Comparison of ENCODE assay signal across 8 mouse cellular contexts in the genomic region with DNA sequence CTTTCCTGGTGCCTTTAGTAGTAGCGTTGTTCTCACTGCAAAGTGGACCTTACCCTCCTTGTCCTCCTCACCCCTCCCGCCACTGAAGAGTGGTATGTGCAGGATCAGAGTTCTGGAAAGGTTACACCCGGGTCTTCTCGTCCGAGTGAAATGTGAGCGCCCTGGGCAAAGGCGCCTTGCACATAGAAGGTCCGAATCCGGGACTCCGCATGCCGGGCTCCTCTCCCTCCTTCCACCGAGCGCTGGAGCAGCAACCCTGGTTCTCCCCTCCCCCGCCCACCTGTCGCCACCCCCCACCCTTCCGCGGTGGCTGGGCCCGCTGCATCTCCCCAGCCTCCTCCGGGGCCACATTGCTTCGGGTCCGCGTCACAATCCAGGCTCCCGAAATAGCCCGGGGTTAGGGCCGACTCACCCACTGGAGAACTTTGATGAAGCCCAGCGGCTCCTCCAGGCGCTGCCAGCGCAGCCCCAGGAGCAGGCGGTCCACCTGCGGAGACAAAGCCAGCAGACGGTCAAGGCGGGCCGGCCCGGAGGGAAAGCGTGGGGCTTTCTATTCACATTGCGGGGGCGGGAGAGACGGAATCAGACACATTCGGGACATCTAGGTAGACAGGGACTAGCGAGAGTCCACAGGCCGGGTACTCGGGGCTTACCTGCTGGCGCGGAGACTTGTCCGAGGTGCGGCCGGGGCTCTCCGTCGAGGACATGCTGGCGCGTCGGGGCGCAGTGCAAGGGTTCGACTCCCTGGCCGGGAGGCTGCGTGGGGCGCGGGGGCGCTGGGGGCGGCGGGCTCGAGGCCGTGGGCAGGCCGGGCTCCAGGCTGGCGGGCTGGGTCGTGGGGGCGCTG. TPM values are rescaled to one million over a fixed set of nuclear protein-coding genes. Genes with fewer than 3 reads are reported as not detected.
DNase-seq lines count a peak whose midpoint lies in the region; ATAC-seq and TF ChIP-seq lines count a peak whose summit lies in the region.

No protein-coding gene starts in this region.

- H3K36me3 ChIP-seq in CH12.LX (replicated peaks in 1 of 2; ENCODE audit: control insufficient read depth in 1 of 2, insufficient read depth in 1 of 2, low read length in 1 of 2): no peaks in the 10 kb centered on the region
- H3K36me3 ChIP-seq in forebrain, postnatal 0 days (ENCODE audit: insufficient read depth): no peaks in the 10 kb centered on the region
- no peaks in the 10 kb centered on the region for H3K36me3 ChIP-seq in kidney, embryonic 14.5 days (ENCODE audit: control insufficient read depth, insufficient read depth, low read length)
- H3K36me3 ChIP-seq in midbrain, postnatal 0 days (ENCODE audit: insufficient read depth, low read length): no peaks in the 10 kb centered on the region

- H3K27ac ChIP-seq in CH12.LX (ENCODE audit: insufficient read depth, low read depth): no peak overlapping the region
- no peak overlapping the region for H3K27ac ChIP-seq in forebrain, postnatal 0 days (ENCODE audit: low read depth, low read length)
- 0 out of 2 replicates have a peak overlapping the region, but pooled peaks have one; percentile 13 for H3K27ac ChIP-seq in kidney, embryonic 14.5 days (ENCODE audit: low read depth, low read length)
- H3K27ac ChIP-seq in midbrain, postnatal 0 days (ENCODE audit: low read depth, low read length): no peak overlapping the region

- dilution Hi-C loops in CH12.LX (cut with MboI; ENCODE audit: extremely low pct_ligation_motif_present, extremely low pct_unique_long_range_greater_than_20kb, low sequenced_read_pairs): no loop called here

- H3K4me3 ChIP-seq in CH12.LX (replicated peaks in 1 of 3; ENCODE audit: low read depth in 2 of 3, low read length in 2 of 3, poor library complexity in 1 of 3): no peak overlapping the region
- H3K4me3 ChIP-seq in forebrain, postnatal 0 days (ENCODE audit: low read depth, low read length): peak overlapping the region; percentile 41
- H3K4me3 ChIP-seq in kidney, embryonic 14.5 days (ENCODE audit: low read length): peak overlapping the region; percentile 53
- peak overlapping the region; percentile 37 for H3K4me3 ChIP-seq in midbrain, postnatal 0 days (ENCODE audit: low read depth, low read length)

- in situ Hi-C loops in CH12.LX (cut with MboI; ENCODE audit: low pct_ligation_motif_present, low pct_unique_long_range_greater_than_20kb, low sequenced_read_pairs): no loop called here

- H3K4me2 ChIP-seq in CH12.LX (ENCODE audit: insufficient read depth, low read depth, poor library complexity, severe bottlenecking): peak overlapping the region; percentile 56; the same call in 1 of the 2 replicates
- H3K4me2 ChIP-seq in forebrain, postnatal 0 days (ENCODE audit: low read depth): peak overlapping the region; percentile 67
- H3K4me2 ChIP-seq in kidney, embryonic 14.5 days (replicated peaks; ENCODE audit: low read depth, low read length): peak overlapping the region; percentile 80
- H3K4me2 ChIP-seq in midbrain, postnatal 0 days (ENCODE audit: low read depth, low read length, poor library complexity, severe bottlenecking): peak overlapping the region; percentile 53

- peak; percentile 50 for ATAC-seq in forebrain, postnatal 0 days
- peak; percentile 83 for ATAC-seq in kidney, embryonic 14.5 days (ENCODE audit: low FRiP score, low TSS enrichment)
- ATAC-seq in midbrain, postnatal 0 days (ENCODE audit: low FRiP score): peak; percentile 41

- no peak overlapping the region for H3K9ac ChIP-seq in CH12.LX (ENCODE audit: insufficient read depth, low read depth)
- H3K9ac ChIP-seq in forebrain, postnatal 0 days: peak overlapping the region; percentile 33; the same call in 1 of the 2 replicates
- peak overlapping the region; percentile 56 for H3K9ac ChIP-seq in kidney, embryonic 14.5 days (ENCODE audit: low read depth, low read length)
- 0 out of 2 replicates have a peak overlapping the region, but pooled peaks have one; percentile 19 for H3K9ac ChIP-seq in midbrain, postnatal 0 days (replicated peaks; ENCODE audit: low read length, poor library complexity, severe bottlenecking)

- no peak for TF ChIP-seq POLR2A in CH12.LX (IDR thresholded peaks at IDR 0.05; ENCODE audit: low read depth, low read length)

- H3K9me3 ChIP-seq in CH12.LX (replicated peaks; ENCODE audit: low read length): peaks cover 3% of the 10 kb centered on the region
- H3K9me3 ChIP-seq in forebrain, postnatal 0 days (ENCODE audit: low read length): no peaks in the 10 kb centered on the region
- H3K9me3 ChIP-seq in kidney, embryonic 14.5 days (ENCODE audit: control insufficient read depth, low read length): no peaks in the 10 kb centered on the region
- no peaks in the 10 kb centered on the region for H3K9me3 ChIP-seq in midbrain, postnatal 0 days (ENCODE audit: low read length)

- H3K27me3 ChIP-seq in CH12.LX (replicated peaks): peaks cover 55% of the 10 kb centered on the region
- peaks cover 31% of the 10 kb centered on the region for H3K27me3 ChIP-seq in forebrain, postnatal 0 days (ENCODE audit: insufficient read depth, low read length)
- peaks cover 24% of the 10 kb centered on the region for H3K27me3 ChIP-seq in kidney, embryonic 14.5 days (ENCODE audit: control insufficient read depth, insufficient read depth, low read length)
- peaks cover 29% of the 10 kb centered on the region for H3K27me3 ChIP-seq in midbrain, postnatal 0 days (ENCODE audit: insufficient read depth, low read length)

- peak; percentile 20 to 59 for DNase-seq in adrenal gland, adult (ENCODE audit: inconsistent age in 2 of 2, low spot score in 1 of 2)
- DNase-seq in adrenal gland, postnatal 10 days: no peak
- no peak for DNase-seq in CH12.LX (ENCODE audit: extremely low read depth)
- no peak for DNase-seq in forebrain, postnatal 0 days
- DNase-seq in midbrain, postnatal 0 days (ENCODE audit: low spot score): no peak
- no peak for DNase-seq in right cerebral cortex, postnatal 25 days
- no peak for DNase-seq in layer of hippocampus, adult 9-10 months (ENCODE audit: low spot score)

- TF ChIP-seq CTCF in CH12.LX (conservative IDR thresholded peaks at IDR 0.05 in 1 of 2, IDR thresholded peaks at IDR 0.05 in 1 of 2; ENCODE audit: low read depth in 2 of 2, low read length in 2 of 2): no peak
- no peak for TF ChIP-seq CTCF in forebrain, postnatal 0 days (IDR thresholded peaks at IDR 0.05; ENCODE audit: low read depth)
- no peak for TF ChIP-seq CTCF in midbrain, postnatal 0 days (IDR thresholded peaks at IDR 0.05)

- 4% methylated on average over 62 of the region's 67 CpGs for WGBS in forebrain, postnatal 0 days
- 2% methylated on average over 59 of the region's 67 CpGs for WGBS in kidney, embryonic 14.5 days
- WGBS in midbrain, postnatal 0 days: 4% methylated on average over 51 of the region's 67 CpGs

- TF ChIP-seq EP300 in CH12.LX (IDR thresholded peaks at IDR 0.05; ENCODE audit: low read length): no peak

- no peaks in the 10 kb centered on the region for H3K79me2 ChIP-seq in CH12.LX (replicated peaks; ENCODE audit: control insufficient read depth, extremely low read depth, insufficient read depth, poor library complexity, severe bottlenecking)

- H3K4me1 ChIP-seq in CH12.LX (ENCODE audit: control insufficient read depth in 1 of 2, insufficient read depth in 2 of 2): no peaks in the 10 kb centered on the region
- H3K4me1 ChIP-seq in forebrain, postnatal 0 days (ENCODE audit: insufficient read depth): peaks cover 4% of the 10 kb centered on the region; the same call in 1 of the 2 replicates
- H3K4me1 ChIP-seq in kidney, embryonic 14.5 days (ENCODE audit: control insufficient read depth, insufficient read depth, low read length): peaks cover 4% of the 10 kb centered on the region; the same call in 1 of the 2 replicates
- no peaks in the 10 kb centered on the region for H3K4me1 ChIP-seq in midbrain, postnatal 0 days (ENCODE audit: insufficient read depth, low read length)

- TF ChIP-seq RAD21 in CH12.LX (IDR thresholded peaks at IDR 0.05; ENCODE audit: low read depth, low read length): no peak

RNA-seq across cellular contexts. Expression of a gene that starts 0.5 kb away (rescaled TPM):
- 10 to 100 TPM; 13.3 to 44.9 TPM for total RNA-seq in adrenal gland, postnatal 10 days (2021)
- total RNA-seq in CH12.LX (2012; rRNA removed) (not detected in 2 replicates), CH12.LX (2014; rRNA removed) (not detected in 2 replicates)
- polyA plus RNA-seq in CH12.LX (2012; ENCODE audit: insufficient read length, low read depth): not detected in 2 replicates
- 0.29 and 1.0 TPM in 2 replicates for total RNA-seq in forebrain, postnatal 0 days (2014; rRNA removed)
- 0.42 and 0.70 TPM in 2 replicates for polyA plus RNA-seq in forebrain, postnatal 0 days (2015; fragmentation: Nextera tagmentation; extraction: Ambion mirVana)
- polyA plus RNA-seq in kidney, embryonic 14.5 days (2014; fragmentation: Nextera tagmentation; extraction: Ambion mirVana): 2.9 and 4.7 TPM in 2 replicates
- total RNA-seq in midbrain, postnatal 0 days (2014; rRNA removed): 0.42 and 0.55 TPM in 2 replicates
- polyA plus RNA-seq in midbrain, postnatal 0 days (2015; fragmentation: Nextera tagmentation; extraction: Ambion mirVana): 0.10 and 0.17 TPM in 2 replicates

RNA-seq across cellular contexts. Expression of a gene that starts 15.2 kb away (rescaled TPM):
- 10 to 100 TPM in 1 of 2 experiments, 1 to 10 TPM in 1; 7.6 to 10.1 TPM for total RNA-seq in adrenal gland, postnatal 10 days (2021)
- total RNA-seq in CH12.LX (2012; rRNA removed) (4.2 and 4.5 TPM in 2 replicates), CH12.LX (2014; rRNA removed) (3.4 and 3.8 TPM in 2 replicates)
- 10.7 and 13.3 TPM in 2 replicates for polyA plus RNA-seq in CH12.LX (2012; ENCODE audit: insufficient read length, low read depth)
- total RNA-seq in forebrain, postnatal 0 days (2014; rRNA removed): 22.0 and 23.4 TPM in 2 replicates
- polyA plus RNA-seq in forebrain, postnatal 0 days (2015; fragmentation: Nextera tagmentation; extraction: Ambion mirVana): 18.1 and 20.7 TPM in 2 replicates
- polyA plus RNA-seq in kidney, embryonic 14.5 days (2014; fragmentation: Nextera tagmentation; extraction: Ambion mirVana): 16.9 and 21.9 TPM in 2 replicates
- 22.5 and 24.9 TPM in 2 replicates for total RNA-seq in midbrain, postnatal 0 days (2014; rRNA removed)
- 16.1 and 19.3 TPM in 2 replicates for polyA plus RNA-seq in midbrain, postnatal 0 days (2015; fragmentation: Nextera tagmentation; extraction: Ambion mirVana)

RNA-seq across cellular contexts. Expression of a gene that starts 24.9 kb away (rescaled TPM):
- 1 to 10 TPM; 6.6 to 6.9 TPM for total RNA-seq in adrenal gland, postnatal 10 days (2021)
- 2.4 and 2.6 TPM in 2 replicates for total RNA-seq in CH12.LX (2012; rRNA removed)
- total RNA-seq in CH12.LX (2014; rRNA removed): 2.0 and 2.2 TPM in 2 replicates
- polyA plus RNA-seq in CH12.LX (2012; ENCODE audit: insufficient read length, low read depth): 4.0 and 4.1 TPM in 2 replicates
- 4.1 and 5.4 TPM in 2 replicates for total RNA-seq in forebrain, postnatal 0 days (2014; rRNA removed)
- 3.3 and 4.5 TPM in 2 replicates for polyA plus RNA-seq in forebrain, postnatal 0 days (2015; fragmentation: Nextera tagmentation; extraction: Ambion mirVana)
- 1.4 and 2.2 TPM in 2 replicates for polyA plus RNA-seq in kidney, embryonic 14.5 days (2014; fragmentation: Nextera tagmentation; extraction: Ambion mirVana)
- 3.7 and 4.9 TPM in 2 replicates for total RNA-seq in midbrain, postnatal 0 days (2014; rRNA removed)
- polyA plus RNA-seq in midbrain, postnatal 0 days (2015; fragmentation: Nextera tagmentation; extraction: Ambion mirVana): 3.5 and 4.0 TPM in 2 replicates

RNA-seq across cellular contexts. Expression of a gene that starts 30.8 kb away (rescaled TPM):
- 10 to 100 TPM; 90.7 to 94.6 TPM for total RNA-seq in adrenal gland, postnatal 10 days (2021)
- 245 and 297 TPM in 2 replicates for total RNA-seq in CH12.LX (2012; rRNA removed)
- 341 and 378 TPM in 2 replicates for total RNA-seq in CH12.LX (2014; rRNA removed)
- 251 and 264 TPM in 2 replicates for polyA plus RNA-seq in CH12.LX (2012; ENCODE audit: insufficient read length, low read depth)
- total RNA-seq in forebrain, postnatal 0 days (2014; rRNA removed): 134 and 189 TPM in 2 replicates
- polyA plus RNA-seq in forebrain, postnatal 0 days (2015; fragmentation: Nextera tagmentation; extraction: Ambion mirVana): 239 and 278 TPM in 2 replicates
- polyA plus RNA-seq in kidney, embryonic 14.5 days (2014; fragmentation: Nextera tagmentation; extraction: Ambion mirVana): 327 and 365 TPM in 2 replicates
- total RNA-seq in midbrain, postnatal 0 days (2014; rRNA removed): 93.3 and 102 TPM in 2 replicates
- polyA plus RNA-seq in midbrain, postnatal 0 days (2015; fragmentation: Nextera tagmentation; extraction: Ambion mirVana): 221 and 224 TPM in 2 replicates

RNA-seq across cellular contexts. Expression of a gene that starts 39.8 kb away (rescaled TPM):
- 10 to 100 TPM; 13.1 to 18.4 TPM for total RNA-seq in adrenal gland, postnatal 10 days (2021)
- total RNA-seq in CH12.LX (2012; rRNA removed): 0.59 and 0.76 TPM in 2 replicates
- 0.07 and 0.21 TPM in 2 replicates for total RNA-seq in CH12.LX (2014; rRNA removed)
- 0.12 TPM in 1 of 2 replicates, not detected in the other for polyA plus RNA-seq in CH12.LX (2012; ENCODE audit: insufficient read length, low read depth)
- 20.4 and 22.0 TPM in 2 replicates for total RNA-seq in forebrain, postnatal 0 days (2014; rRNA removed)
- polyA plus RNA-seq in forebrain, postnatal 0 days (2015; fragmentation: Nextera tagmentation; extraction: Ambion mirVana): 9.4 and 12.1 TPM in 2 replicates
- 3.0 and 3.7 TPM in 2 replicates for polyA plus RNA-seq in kidney, embryonic 14.5 days (2014; fragmentation: Nextera tagmentation; extraction: Ambion mirVana)
- 35.5 and 37.8 TPM in 2 replicates for total RNA-seq in midbrain, postnatal 0 days (2014; rRNA removed)
- 12.2 and 12.6 TPM in 2 replicates for polyA plus RNA-seq in midbrain, postnatal 0 days (2015; fragmentation: Nextera tagmentation; extraction: Ambion mirVana)

Comparison
In these comparisons a context has a peak if more than half of its experiments do, and no peak if none do; other contexts are left out.
1. DNase-seq: peak in adrenal gland, adult (2 of 2); none in adrenal gland, postnatal 10 days (single experiment), CH12.LX (single experiment), forebrain, postnatal 0 days (single experiment), midbrain, postnatal 0 days (single experiment), right cerebral cortex, postnatal 25 days (single experiment) and layer of hippocampus, adult 9-10 months (single experiment).
2. H3K4me3 ChIP-seq: peak in forebrain, postnatal 0 days (single experiment), kidney, embryonic 14.5 days (single experiment) and midbrain, postnatal 0 days (single experiment); none in CH12.LX (0 of 3).
3. Peak in every context shown above with its lines, with median percentiles within 50 percentile points of each other: H3K4me2 ChIP-seq and ATAC-seq.